Mouse (Mus musculus): ENCODE results near the gene Fgr. TPM values are rescaled to one million over a fixed set of nuclear protein-coding genes. Genes with fewer than 3 reads are reported as not detected.
A peak's percentile ranks its signal among the peaks of the same experiment; 100 is the strongest.

Gene Fgr
- polyA plus RNA-seq, 1 experiment from 2014 or later: 2.3 TPM

DNA sequence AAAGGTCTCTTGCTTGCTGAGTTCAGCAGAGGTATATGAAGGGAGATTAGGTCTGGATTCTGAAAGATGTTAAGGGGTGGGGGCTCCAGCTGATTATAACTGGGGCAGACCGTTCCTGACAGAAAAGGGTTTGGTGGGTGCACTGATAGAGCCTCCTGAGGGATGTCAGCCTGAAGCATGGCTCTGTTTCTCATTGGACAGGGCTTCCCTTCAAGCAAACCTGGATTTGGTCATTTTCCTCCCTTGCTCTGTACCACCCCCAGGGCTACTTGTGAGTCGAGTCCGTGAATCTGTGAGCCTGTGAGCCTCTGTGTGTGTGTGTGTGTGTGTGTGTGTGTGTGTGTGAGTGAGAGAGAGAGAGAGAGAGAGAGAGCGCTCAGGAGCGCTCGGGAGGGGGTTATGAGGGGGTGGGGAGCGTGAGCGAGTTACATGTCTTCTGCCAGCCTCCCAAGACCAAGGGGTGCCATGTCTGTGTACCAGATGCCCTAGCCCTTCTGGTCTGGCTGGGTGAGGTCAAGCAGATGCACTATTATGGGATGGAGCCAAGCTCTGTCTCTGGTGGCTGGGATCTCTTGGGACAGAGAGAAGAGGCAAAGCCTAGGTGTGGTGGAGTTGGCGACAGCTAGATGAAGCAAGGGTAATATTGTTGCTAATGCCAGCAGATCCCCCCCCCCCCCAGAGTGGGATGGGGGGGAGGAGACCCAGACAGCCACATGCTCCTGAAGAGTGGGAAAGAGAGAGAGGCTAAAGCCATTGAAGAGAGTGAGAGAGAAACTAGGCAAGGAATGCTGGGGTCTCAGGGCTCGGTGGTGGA is 41.2 kb downstream of the Fgr start:
- Histone ChIP-seq H3K4me3 (replicated peaks) (no peak overlapping the region), H3K36me3 (no peaks in the 10 kb centered on the region), H3K4me1 (replicated peaks) (peaks cover 71% of the 10 kb centered on the region), H3K27me3 (replicated peaks) (peaks cover under 1% of the 10 kb centered on the region; the same call in 1 of the 2 replicates), H3K27ac (0 out of 2 replicates have a peak overlapping the region, but pooled peaks have one; percentile 67), H3K4me2 (replicated peaks) (peak overlapping the region; percentile 88), H3K9me3 (no peaks in the 10 kb centered on the region), H3K9ac (no peak overlapping the region)
- ATAC-seq: no peak
- 50% methylated on average over 10 of the region's 10 CpGs for WGBS

DNA sequence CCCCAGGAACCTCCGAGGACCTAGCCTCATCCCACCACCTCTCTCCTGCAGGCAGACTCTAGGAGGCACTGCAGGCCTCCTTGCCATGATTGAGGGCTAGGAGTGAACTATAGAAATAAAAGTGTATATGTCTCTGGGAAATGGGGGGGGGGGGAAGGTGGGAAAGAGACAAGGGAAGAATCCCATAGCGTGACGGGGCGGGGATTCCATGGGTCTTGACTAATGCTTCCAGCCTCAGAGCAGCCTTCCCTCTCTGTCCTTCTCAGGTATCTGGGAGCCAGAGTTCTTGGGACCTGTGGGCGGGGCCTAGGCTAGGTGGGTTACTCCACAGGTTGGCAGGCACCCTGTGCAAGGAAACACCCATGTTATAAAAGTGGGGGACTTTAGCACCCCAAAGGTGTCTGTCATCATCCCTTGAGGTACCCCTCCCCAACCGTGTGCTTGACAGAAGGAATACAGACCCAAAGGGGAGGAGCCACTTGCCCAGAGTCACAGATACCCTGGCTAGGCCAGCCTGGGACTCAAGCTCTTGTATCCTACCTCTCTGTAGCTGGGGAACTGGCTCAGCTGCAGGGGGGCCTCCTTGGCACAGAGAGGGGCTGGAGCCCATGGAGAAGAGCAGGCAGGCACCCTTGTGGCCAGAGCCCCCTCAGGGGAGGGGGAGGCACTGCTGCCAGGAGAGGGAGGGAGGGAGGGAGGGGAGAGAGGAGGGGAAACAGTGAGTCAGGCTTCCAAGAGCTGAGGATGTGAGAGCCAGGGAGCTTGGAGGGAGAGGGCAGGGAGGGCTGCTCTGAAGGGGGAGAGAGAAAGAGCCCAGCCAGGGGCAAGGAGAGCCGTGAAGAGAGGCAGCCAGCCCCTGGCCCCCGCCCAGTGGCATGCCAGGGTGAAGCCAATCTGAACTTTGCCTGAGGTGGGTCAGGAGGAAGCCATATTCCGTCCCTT is 42.1 kb downstream of the Fgr start:
- peak; percentile 5; the same call in 1 of the 2 replicates for ATAC-seq
- peak overlapping the region; percentile 67 for H3K27ac ChIP-seq
- peak overlapping the region; percentile 8; the same call in 1 of the 2 replicates for H3K9ac ChIP-seq
- WGBS: 36% methylated on average over 9 of the region's 9 CpGs
- no peaks in the 10 kb centered on the region for H3K36me3 ChIP-seq
- H3K4me1 ChIP-seq (replicated peaks): peaks cover 73% of the 10 kb centered on the region
- no peak overlapping the region for H3K4me3 ChIP-seq (replicated peaks)
- no peaks in the 10 kb centered on the region for H3K27me3 ChIP-seq (replicated peaks)
- H3K4me2 ChIP-seq (replicated peaks): peak overlapping the region; percentile 88
- no peaks in the 10 kb centered on the region for H3K9me3 ChIP-seq

DNA sequence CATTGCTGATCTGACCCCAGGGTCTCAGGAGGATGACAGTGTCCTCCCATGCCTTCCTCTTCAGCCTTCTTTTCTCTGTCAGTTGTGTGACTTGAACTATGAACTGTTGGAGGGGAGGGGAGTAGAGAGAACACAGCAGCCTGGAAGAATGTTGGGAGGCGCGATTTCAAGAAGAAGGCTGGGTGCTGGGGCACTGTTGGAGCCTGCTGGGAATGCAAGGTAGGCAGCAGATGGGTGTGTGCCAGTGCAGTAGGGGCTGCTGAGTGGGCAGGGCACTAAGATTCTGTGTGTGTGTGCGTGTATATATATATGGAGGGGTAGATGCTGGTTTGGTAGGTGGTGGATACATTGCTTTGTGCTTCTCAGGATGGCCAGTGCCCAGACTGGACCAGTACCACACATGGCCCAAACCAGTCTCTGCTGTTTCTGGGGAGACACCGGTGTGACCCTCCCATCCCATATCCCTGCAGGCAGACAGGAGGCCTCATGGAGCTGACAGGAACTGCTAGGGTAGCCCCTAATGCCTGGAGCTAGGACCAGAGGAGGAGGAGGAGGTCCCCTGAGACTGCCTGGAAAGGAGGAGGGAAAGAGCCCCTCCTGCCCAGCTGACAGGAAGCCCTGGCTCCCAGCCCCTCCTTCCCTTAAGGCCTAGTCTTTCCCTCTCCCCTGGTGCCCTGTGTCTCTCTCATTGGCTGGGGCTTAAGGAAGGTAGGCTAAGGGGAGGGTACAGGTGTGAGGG is 43.0 kb downstream of the Fgr start:
- H3K4me2 ChIP-seq (replicated peaks): peak overlapping the region; percentile 88
- H3K27me3 ChIP-seq (replicated peaks): no peaks in the 10 kb centered on the region
- WGBS: 43% methylated on average over 4 of the region's 4 CpGs
- H3K9me3 ChIP-seq: no peaks in the 10 kb centered on the region
- peak overlapping the region; percentile 8; the same call in 1 of the 2 replicates for H3K9ac ChIP-seq
- no peaks in the 10 kb centered on the region for H3K36me3 ChIP-seq
- H3K27ac ChIP-seq: peak overlapping the region; percentile 67
- H3K4me3 ChIP-seq (replicated peaks): no peak overlapping the region
- peaks cover 79% of the 10 kb centered on the region for H3K4me1 ChIP-seq (replicated peaks)
- ATAC-seq: no peak

DNA sequence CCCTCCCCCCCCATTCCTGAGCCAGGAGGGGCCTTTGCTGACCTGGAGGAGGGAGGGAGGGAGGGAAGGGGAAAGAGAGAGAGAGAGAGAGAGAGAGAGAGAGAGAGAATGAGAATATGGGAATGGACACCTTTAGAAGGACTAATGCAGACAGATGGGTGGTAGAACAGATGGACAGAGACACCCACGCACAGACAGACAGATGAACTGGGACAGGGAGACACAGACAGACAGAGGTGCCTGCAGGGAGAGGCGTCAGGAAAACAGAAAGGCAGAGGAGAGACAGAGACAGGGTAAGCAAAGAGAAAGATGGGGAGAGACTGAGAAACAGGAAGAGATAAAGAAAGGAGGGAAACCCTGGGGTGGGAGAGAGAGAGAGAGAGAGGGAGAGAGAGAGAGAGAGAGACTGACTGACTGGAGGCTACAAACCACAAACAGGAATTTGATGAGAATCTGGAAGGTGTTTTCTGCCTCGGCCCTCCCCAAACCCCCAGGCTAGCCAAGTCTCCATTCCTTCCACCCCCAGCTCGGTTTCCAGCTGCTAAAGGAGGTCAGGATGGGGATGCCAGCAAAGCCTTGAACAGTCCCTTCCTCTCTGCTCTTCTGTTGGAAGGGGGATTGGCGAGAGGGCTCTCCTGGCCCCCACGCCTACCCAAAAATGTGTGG is 43.8 kb downstream of the Fgr start:
- Histone ChIP-seq H3K27me3 (replicated peaks) (no peaks in the 10 kb centered on the region), H3K9ac (no peak overlapping the region), H3K4me1 (replicated peaks) (peaks cover 86% of the 10 kb centered on the region), H3K36me3 (no peaks in the 10 kb centered on the region), H3K4me3 (replicated peaks) (no peak overlapping the region), H3K27ac (no peak overlapping the region), H3K4me2 (replicated peaks) (0 out of 2 replicates have a peak overlapping the region, but pooled peaks have one; percentile 88), H3K9me3 (no peaks in the 10 kb centered on the region)
- ATAC-seq: no peak
- 72% methylated on average over 6 of the region's 6 CpGs for WGBS

DNA sequence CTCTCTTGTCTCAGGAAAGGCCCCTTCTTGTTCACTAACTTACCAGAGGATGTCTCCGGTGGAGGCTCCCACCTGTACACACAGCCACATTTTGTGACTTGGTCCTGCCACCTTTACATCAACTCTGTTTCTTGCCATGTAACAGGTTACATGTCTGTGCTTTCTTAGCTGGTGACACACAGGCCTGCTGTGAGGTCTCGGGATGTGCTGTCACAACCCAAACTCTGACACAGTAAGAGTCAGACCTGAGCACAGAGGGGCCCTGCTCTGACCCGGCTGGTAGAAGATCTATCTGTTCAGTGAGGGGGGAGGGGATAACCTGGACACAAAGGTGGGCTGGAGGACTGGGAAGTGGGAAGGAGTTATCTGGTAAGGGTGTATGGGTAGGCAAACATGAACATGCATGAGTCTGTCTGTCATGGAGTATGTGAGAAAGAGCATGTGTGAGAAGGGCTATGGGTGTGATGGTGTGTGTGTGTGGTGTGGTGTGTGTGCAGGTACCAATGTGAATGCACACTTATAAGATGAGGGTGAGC is 44.4 kb downstream of the Fgr start:
- H3K4me3 ChIP-seq (replicated peaks): no peak overlapping the region
- no peaks in the 10 kb centered on the region for H3K36me3 ChIP-seq
- no peak for ATAC-seq
- no peaks in the 10 kb centered on the region for H3K9me3 ChIP-seq
- no peak overlapping the region for H3K9ac ChIP-seq
- 72% methylated on average over 3 of the region's 3 CpGs for WGBS
- H3K4me2 ChIP-seq (replicated peaks): no peak overlapping the region
- H3K27ac ChIP-seq: no peak overlapping the region
- H3K4me1 ChIP-seq (replicated peaks): peaks cover 86% of the 10 kb centered on the region
- H3K27me3 ChIP-seq (replicated peaks): no peaks in the 10 kb centered on the region

DNA sequence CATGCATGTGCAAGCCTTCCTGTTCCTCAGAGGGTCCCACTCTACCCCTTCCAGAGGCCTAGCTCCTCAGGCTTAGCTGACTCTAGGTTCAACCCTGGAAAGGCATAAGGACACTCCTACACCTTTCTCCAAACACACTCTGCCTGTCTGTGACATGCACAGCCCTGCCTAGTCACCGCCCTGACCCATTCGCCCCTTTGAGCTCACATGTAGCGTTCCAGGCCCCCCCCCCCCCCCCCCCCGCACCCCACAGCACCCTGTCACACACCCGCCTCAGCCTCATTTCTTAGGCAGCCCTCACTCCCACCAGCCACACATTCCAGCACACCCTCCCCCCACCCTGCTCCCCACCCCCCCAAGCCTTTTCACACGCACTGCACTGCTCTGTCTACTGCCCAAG is 46.8 kb downstream of the Fgr start:
- H3K9ac ChIP-seq: no peak overlapping the region
- no peaks in the 10 kb centered on the region for H3K36me3 ChIP-seq
- H3K4me3 ChIP-seq (replicated peaks): no peak overlapping the region
- H3K9me3 ChIP-seq: no peaks in the 10 kb centered on the region
- H3K27ac ChIP-seq: no peak overlapping the region
- H3K4me1 ChIP-seq (replicated peaks): peaks cover 89% of the 10 kb centered on the region
- no peaks in the 10 kb centered on the region for H3K27me3 ChIP-seq (replicated peaks)
- no peak for ATAC-seq
- 45% methylated on average over 2 of the region's 6 CpGs for WGBS
- H3K4me2 ChIP-seq (replicated peaks): no peak overlapping the region

DNA sequence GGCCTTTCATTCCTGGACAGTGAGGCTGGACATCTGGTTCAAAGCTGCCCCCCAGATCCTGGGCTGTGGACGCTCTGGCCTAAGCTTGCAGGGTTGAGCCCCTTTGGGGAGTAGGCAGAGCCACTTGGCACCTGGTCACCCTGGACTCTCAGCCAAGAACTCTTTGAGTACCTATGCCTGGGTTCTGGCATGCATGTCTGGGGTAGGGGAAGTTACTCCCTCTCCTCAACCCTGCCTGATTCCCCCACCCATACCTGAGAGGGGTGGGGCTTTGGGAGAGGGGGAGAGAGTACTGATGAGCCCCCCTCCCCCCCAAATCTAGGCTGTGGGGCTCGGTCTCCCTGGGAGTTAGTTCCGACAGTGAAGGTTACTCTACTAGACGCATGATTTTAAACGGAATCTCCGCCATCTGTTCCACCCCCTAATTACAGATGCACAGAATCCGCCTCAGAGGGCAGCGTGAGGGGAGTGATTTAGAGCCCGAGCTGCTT is 47.3 kb downstream of the Fgr start:
- H3K9me3 ChIP-seq: no peaks in the 10 kb centered on the region
- 36% methylated on average over 9 of the region's 9 CpGs for WGBS
- no peaks in the 10 kb centered on the region for H3K36me3 ChIP-seq
- no peaks in the 10 kb centered on the region for H3K27me3 ChIP-seq (replicated peaks)
- H3K4me2 ChIP-seq (replicated peaks): peak overlapping the region; percentile 12; the same call in 1 of the 2 replicates
- H3K9ac ChIP-seq: no peak overlapping the region
- ATAC-seq: no peak
- H3K27ac ChIP-seq: peak overlapping the region; percentile 23; the same call in 1 of the 2 replicates
- peaks cover 89% of the 10 kb centered on the region for H3K4me1 ChIP-seq (replicated peaks)
- H3K4me3 ChIP-seq (replicated peaks): no peak overlapping the region

DNA sequence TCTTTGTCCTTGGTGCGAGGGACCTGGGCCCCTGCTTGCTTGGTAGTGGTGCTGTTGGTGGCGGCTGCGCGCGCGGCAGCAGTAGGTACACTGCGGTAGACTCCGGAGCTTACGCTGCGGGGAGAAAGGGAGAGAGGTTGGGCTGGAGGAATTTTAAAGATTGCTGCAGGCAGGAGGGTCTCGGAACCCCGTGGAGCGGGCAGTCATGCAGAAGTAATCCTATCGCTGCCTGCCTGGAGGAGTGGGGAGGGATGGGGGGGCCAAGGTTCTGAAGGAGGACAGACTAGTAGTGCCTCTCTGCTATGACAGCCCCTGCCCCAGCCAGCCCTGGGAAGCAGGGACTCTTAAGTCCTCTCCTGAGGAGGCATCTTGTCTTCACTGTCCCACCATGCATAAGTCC is 48.3 kb downstream of the Fgr start:
- 56% methylated on average over 14 of the region's 14 CpGs for WGBS
- no peaks in the 10 kb centered on the region for H3K27me3 ChIP-seq (replicated peaks)
- H3K4me3 ChIP-seq (replicated peaks): no peak overlapping the region
- no peaks in the 10 kb centered on the region for H3K36me3 ChIP-seq
- H3K27ac ChIP-seq: 0 out of 2 replicates have a peak overlapping the region, but pooled peaks have one; percentile 3
- H3K4me2 ChIP-seq (replicated peaks): 0 out of 2 replicates have a peak overlapping the region, but pooled peaks have one; percentile 6
- ATAC-seq: no peak
- H3K9ac ChIP-seq: no peak overlapping the region
- peaks cover 87% of the 10 kb centered on the region for H3K4me1 ChIP-seq (replicated peaks)
- H3K9me3 ChIP-seq: no peaks in the 10 kb centered on the region

DNA sequence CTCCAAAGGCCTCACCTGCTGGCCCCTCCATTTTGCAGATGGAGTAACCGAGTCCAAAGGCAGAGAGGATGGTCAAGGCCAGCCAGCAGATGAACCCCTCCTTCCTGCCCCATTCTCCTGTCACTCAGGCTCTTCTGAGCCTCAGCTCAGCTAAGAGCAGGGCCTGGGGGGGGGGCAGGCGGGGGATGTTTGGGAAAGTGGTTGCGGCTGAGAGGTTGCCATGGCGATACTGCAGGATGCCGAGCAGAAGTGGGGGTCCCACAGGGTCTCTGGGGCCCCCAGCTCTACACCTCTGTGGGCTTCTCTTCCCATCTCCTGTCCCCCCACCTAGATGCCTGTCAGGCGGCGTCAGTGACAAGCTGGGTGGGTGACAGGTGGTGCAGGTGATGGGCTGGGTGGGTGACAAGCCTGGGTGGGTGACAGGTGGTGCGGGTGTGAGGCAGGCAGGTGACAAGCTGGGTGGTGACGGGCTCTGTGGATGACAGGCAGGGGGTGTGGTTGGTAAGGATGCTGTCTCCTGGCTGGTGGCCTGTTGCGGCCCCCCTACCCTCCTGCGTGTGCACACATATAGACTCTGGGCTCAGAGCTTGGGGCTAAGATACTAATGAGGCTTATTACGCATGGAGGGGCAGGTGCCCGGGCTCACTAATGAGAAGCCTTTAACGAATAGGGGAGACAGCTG is 49.2 kb downstream of the Fgr start:
- Histone ChIP-seq H3K4me3 (replicated peaks) (no peak overlapping the region), H3K4me2 (replicated peaks) (no peak overlapping the region), H3K9ac (no peak overlapping the region), H3K9me3 (no peaks in the 10 kb centered on the region), H3K27ac (no peak overlapping the region), H3K27me3 (replicated peaks) (no peaks in the 10 kb centered on the region), H3K36me3 (no peaks in the 10 kb centered on the region), H3K4me1 (replicated peaks) (peaks cover 79% of the 10 kb centered on the region)
- WGBS: 71% methylated on average over 14 of the region's 14 CpGs
- no peak for ATAC-seq

DNA sequence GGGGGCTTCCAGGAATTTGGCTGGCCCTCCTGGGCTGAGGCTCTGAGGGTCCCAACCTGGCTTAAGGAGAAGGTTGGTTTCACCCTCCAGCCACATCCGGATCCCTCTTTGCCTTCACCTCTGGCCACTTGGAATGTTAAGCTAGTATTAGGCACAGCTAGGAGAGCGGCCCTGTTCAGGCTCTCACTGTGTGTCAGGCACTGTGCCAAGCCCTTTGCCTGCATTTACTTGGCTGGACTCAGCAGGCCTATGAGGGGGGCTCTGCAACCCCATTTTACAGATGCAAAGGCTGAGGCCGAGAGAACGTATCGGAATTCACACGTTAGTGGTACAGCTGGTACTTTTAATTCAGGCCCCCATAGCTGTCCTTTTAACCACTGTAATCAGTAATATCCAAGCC is 49.7 kb downstream of the Fgr start:
- 80% methylated on average over 6 of the region's 6 CpGs for WGBS
- Histone ChIP-seq H3K4me2 (replicated peaks) (no peak overlapping the region), H3K9ac (no peak overlapping the region), H3K4me1 (replicated peaks) (peaks cover 75% of the 10 kb centered on the region), H3K27me3 (replicated peaks) (no peaks in the 10 kb centered on the region), H3K9me3 (no peaks in the 10 kb centered on the region), H3K27ac (peak overlapping the region; percentile 66; the same call in 1 of the 2 replicates), H3K36me3 (0 out of 2 replicates have a peak, but pooled peaks cover under 1% of the 10 kb centered on the region), H3K4me3 (replicated peaks) (no peak overlapping the region)
- no peak for ATAC-seq
